Mouse (Mus musculus) erythroblast, embryonic 14.5 days (primary cell): ENCODE data around the gene Epas1. TPM values are rescaled to one million over a fixed set of nuclear protein-coding genes. Genes with fewer than 3 reads are reported as not detected.

ENCODE experiments used
- H3K27me3 ChIP-seq: 2 replicates; pipeline ENCODE4 v1.6.1; 2012; ENCODE audit warnings: inconsistent platforms; ENCODE audit not compliant: control insufficient read depth
- H3K36me3 ChIP-seq: 2 replicates; pipeline ENCODE4 v1.6.1; 2012; ENCODE audit warnings: mild to moderate bottlenecking, inconsistent platforms; ENCODE audit not compliant: control insufficient read depth
- H3K4me1 ChIP-seq: 2 replicates; pipeline ENCODE4 v1.6.1; 2012; ENCODE audit warnings: inconsistent platforms; ENCODE audit not compliant: control insufficient read depth
- H3K4me3 ChIP-seq: replicated peaks from 2 replicates; pipeline ENCODE3; 2012; ENCODE audit warnings: moderate library complexity, mild to moderate bottlenecking, inconsistent platforms
- H3K9me3 ChIP-seq: 2 replicates; pipeline ENCODE4 v1.6.1; 2012; ENCODE audit warnings: low read length, inconsistent platforms, mixed read lengths; ENCODE audit not compliant: control insufficient read depth
- GATA1 ChIP-seq: IDR thresholded peaks from 2 replicates; pipeline ENCODE4 v1.6.1; 2012; ENCODE audit warnings: low read length, inconsistent platforms, mixed read lengths
- TAL1 ChIP-seq: IDR thresholded peaks from 3 replicates; pipeline ENCODE4 v1.6.1; 2012; ENCODE audit warnings: low read length, inconsistent platforms, mixed read lengths
- polyA plus RNA-seq: library from polyadenylated mRNA; stranded (reverse); fragments of >175 nt; gene quantifications from 2 replicates; pipeline ENCODE4 v1.2.3, GENCODE M21; 2012

Gene Epas1
- polyA plus RNA-seq, 1 experiment, result 0.01 TPM

GRCm38 (mm10) chr17:86753931-86754805 is 668 bp downstream of the Epas1 start:
- Histone ChIP-seq H3K4me3 (peak overlapping the region; percentile 50), H3K36me3 (no peaks in the 10 kb centered on the region), H3K27me3 (peaks cover 63% of the 10 kb centered on the region), H3K9me3 (0 out of 2 replicates have a peak, but pooled peaks cover 2% of the 10 kb centered on the region), H3K4me1 (peaks cover 5% of the 10 kb centered on the region)
- TF ChIP-seq TAL1, result no peak
- TF ChIP-seq GATA1, result no peak

- peaks cover 63% of the 10 kb centered on the region for H3K27me3 ChIP-seq
- TF ChIP-seq GATA1, result no peak
- no peak for TF ChIP-seq TAL1
- H3K4me3 ChIP-seq, result peak overlapping the region; percentile 50
- 0 out of 2 replicates have a peak, but pooled peaks cover 2% of the 10 kb centered on the region for H3K9me3 ChIP-seq
- peaks cover 5% of the 10 kb centered on the region for H3K4me1 ChIP-seq
- no peaks in the 10 kb centered on the region for H3K36me3 ChIP-seq
Measured at GRCm38 (mm10) chr17:86754806-86755571, 1.5 kb downstream of the Epas1 start.

DNA sequence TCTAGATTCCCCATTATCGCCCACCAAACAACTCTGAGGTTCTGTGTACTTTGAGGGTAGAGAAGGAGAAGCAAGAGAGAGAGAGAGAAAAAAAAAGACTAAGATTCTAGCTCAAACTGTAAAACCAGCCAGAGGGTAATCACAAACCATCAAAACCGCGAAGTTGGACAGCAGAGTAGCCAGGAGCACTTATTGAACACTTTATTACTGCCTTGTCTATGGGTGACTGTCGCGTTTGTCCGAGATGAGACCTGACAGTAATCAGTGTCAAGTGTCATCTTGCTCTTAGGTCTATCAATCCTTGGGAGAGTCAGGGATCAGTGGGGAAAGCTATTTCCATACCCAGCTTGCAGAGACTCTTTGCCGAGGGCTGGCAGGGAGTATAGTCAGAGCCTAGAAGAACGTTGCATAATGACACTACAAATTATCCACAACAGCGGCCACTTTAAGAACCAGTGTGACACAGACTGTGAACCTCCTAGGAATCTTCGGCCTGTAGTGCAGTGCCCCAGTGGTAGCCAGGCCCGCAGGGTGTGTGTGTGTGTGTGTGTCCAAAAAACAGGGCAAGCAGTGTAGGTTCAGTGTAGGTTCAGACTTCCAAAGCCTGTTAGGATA is 2.2 kb downstream of the Epas1 start:
- Histone ChIP-seq H3K4me3 (peak overlapping the region; percentile 50), H3K27me3 (peaks cover 59% of the 10 kb centered on the region)

DNA sequence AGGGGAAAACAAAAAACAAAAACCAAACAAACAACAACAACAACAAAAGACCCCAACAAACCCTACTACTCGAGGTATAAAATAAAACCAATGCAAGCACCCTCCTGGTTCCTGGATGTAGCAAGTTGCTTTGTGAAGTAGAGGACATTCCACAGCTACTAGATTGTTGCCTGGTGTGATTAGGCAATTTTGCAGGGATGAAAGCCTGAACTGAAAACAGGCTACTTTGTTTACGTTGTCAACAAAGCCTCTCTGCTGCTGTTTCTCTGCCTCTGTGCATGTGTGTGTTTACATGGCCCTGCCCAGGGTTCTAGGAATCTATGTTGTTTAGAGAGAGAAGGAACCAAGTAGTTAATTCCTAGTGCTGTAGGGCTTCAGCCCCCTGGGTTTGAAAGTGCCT is 4.1 kb downstream of the Epas1 start:
- TF ChIP-seq GATA1 (no peak), TAL1 (no peak)
- peaks cover 8% of the 10 kb centered on the region for H3K4me1 ChIP-seq
- H3K9me3 ChIP-seq, result 0 out of 2 replicates have a peak, but pooled peaks cover 2% of the 10 kb centered on the region
- peaks cover 42% of the 10 kb centered on the region for H3K27me3 ChIP-seq
- no peaks in the 10 kb centered on the region for H3K36me3 ChIP-seq
- H3K4me3 ChIP-seq, result no peak overlapping the region

More for the DNA sequence above, 2.2 kb downstream of the Epas1 start:
- no peak for TF ChIP-seq GATA1
- TF ChIP-seq TAL1, result no peak
- Histone ChIP-seq H3K4me1 (peaks cover 8% of the 10 kb centered on the region), H3K36me3 (no peaks in the 10 kb centered on the region), H3K9me3 (0 out of 2 replicates have a peak, but pooled peaks cover 2% of the 10 kb centered on the region)

DNA sequence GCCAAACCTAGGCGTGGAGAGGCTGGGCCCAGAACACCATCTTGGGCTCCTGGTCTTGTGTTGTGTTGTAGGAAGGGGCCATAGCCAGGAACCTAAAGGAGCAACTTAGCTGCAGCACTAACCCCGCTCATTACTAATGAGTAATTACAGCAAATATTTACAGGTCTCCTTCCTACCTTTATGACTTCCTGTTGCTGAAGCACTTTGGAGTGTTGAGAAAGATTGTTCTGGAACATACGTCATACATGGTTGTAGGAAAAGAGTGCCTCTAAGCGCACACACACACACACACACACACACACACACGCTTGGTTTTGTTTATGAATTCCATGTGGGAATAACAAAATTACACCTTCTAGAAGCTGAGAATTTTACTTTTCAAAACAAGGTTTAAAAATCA is 8.4 kb downstream of the Epas1 start:
- Histone ChIP-seq H3K36me3 (no peaks in the 10 kb centered on the region), H3K27me3 (peaks cover under 1% of the 10 kb centered on the region), H3K4me3 (no peak overlapping the region), H3K4me1 (peaks cover 3% of the 10 kb centered on the region), H3K9me3 (no peaks in the 10 kb centered on the region)
- TF ChIP-seq TAL1, result no peak
- no peak for TF ChIP-seq GATA1

GRCm38 (mm10) chr17:86762479-86763242 is 9.2 kb downstream of the Epas1 start:
- Histone ChIP-seq H3K4me1 (peaks cover 3% of the 10 kb centered on the region), H3K9me3 (no peaks in the 10 kb centered on the region), H3K4me3 (no peak overlapping the region), H3K36me3 (no peaks in the 10 kb centered on the region; the same call in 1 of the 2 replicates), H3K27me3 (no peaks in the 10 kb centered on the region; the same call in 1 of the 2 replicates)
- no peak for TF ChIP-seq TAL1
- TF ChIP-seq GATA1, result no peak

DNA sequence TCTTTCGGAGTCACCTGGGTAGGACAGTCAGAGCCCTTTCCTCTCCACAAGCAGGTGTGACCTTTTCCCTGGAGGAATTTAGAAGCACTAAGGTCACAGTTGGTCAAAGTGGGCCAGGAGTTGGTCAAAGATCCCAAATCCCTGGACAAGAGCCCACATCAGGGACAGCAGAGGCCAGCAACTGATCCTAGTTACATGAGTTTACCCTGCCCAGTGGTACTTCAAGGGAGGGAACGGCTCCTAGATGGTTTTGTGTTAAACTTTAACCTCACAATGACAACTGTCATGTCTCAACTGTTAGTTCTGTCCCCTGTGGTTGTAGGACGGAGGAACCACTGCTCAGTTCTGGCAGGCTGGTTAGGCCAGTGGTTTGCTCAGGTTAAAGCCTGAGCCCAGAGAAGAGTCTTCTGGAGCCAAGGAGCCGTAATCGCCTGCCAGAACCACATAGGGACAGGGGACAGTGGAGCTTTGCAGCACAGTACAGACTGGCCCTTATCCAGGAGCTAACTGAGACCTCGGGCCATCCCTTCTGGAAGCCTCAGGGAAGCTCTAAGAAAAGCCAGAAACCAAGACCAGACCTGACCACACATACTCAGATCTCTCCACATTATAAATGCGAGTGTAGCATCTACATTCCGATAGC is 12.4 kb downstream of the Epas1 start:
- H3K27me3 ChIP-seq, result no peaks in the 10 kb centered on the region
- H3K36me3 ChIP-seq, result no peaks in the 10 kb centered on the region; the same call in 1 of the 2 replicates
- no peaks in the 10 kb centered on the region for H3K4me1 ChIP-seq
- no peaks in the 10 kb centered on the region for H3K9me3 ChIP-seq
- TF ChIP-seq GATA1 (no peak), TAL1 (no peak)
- no peak overlapping the region for H3K4me3 ChIP-seq

DNA sequence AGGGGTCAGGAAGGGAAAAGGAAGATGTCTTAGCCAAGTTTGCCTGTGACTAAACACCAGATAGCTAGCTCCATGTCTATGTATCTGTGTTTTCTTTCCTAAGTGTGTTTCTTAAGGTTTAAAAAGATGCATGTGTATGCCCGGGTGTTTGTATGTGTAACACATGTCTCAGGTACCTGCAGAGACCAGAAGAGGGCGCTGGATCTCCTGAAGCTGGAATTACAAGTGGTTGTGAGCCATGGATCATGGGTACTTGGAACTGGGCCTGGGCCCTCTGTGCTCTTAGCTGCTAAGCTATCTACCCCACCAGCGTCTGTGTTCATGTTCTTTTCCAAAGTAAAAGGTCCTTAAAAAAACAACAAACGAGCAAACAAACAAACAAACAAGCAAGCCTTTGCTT is 12.9 kb downstream of the Epas1 start:
- no peaks in the 10 kb centered on the region; the same call in 1 of the 2 replicates for H3K36me3 ChIP-seq
- no peaks in the 10 kb centered on the region for H3K4me1 ChIP-seq
- H3K9me3 ChIP-seq, result no peaks in the 10 kb centered on the region
- TF ChIP-seq GATA1 (no peak), TAL1 (no peak)
- no peaks in the 10 kb centered on the region for H3K27me3 ChIP-seq
- no peak overlapping the region for H3K4me3 ChIP-seq
